Mouse (Mus musculus) CH12F3 (cell line): ENCODE data around the gene Tyk2.

Source experiments
- in situ Hi-C: fragments of 300-500 bp; cut with MboI; formaldehyde crosslinking; loops from 2 replicates; pipeline ENCODE4 v1.14.3; 2020; ENCODE audit warnings: low sequenced_read_pairs

Gene Tyk2

GRCm38 (mm10) chr9:21067006-21067684 lies 63.9 kb downstream of the Tyk2 start, which contains the start of gene Zglp1:
Gene Zglp1, minus strand, starts transcription at chr9:21067093.
- in situ Hi-C loops: no loop called here

- in situ Hi-C loops: no loop called here
These were observed 68.1 kb downstream of the Tyk2 start for GRCm38 (mm10) chr9:21062928-21063327.
